Mouse (Mus musculus) T-helper 17 cell (primary cell): ENCODE results near the gene Ror2.

Source experiments
- in situ Hi-C, 2 experiments: fragments of 300-600 bp; cut with MboI, MseI; formaldehyde crosslinking; loops; 1 replicate in 1 of 2; 2 replicates in 1 of 2; pipeline ENCODE4 v1.15.1; 2025; ENCODE audit warnings: high pct_unique_total_duplicates in 2 of 2

Gene Ror2

DNA sequence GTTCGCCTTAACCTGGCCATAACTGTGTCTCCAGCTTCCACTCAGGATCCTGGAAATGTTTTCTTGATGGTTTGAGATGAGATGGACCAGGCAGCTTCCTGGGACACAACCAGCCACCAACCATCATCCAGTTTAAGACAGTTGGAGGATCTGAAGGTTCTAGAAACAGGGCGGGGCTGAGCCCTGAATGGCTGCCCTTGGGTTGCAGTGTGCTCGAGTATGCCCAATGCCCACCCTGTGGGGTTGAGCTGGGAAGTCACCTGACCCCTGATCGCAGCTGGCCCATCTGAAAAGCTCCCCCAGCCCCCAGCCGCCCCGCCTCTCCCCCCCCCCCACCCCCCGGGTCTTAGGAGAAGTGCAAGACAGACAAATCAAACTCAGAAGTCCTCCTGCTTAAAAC lies 89.2 kb downstream of the Ror2 start:
- in situ Hi-C loops = no loop called here

DNA sequence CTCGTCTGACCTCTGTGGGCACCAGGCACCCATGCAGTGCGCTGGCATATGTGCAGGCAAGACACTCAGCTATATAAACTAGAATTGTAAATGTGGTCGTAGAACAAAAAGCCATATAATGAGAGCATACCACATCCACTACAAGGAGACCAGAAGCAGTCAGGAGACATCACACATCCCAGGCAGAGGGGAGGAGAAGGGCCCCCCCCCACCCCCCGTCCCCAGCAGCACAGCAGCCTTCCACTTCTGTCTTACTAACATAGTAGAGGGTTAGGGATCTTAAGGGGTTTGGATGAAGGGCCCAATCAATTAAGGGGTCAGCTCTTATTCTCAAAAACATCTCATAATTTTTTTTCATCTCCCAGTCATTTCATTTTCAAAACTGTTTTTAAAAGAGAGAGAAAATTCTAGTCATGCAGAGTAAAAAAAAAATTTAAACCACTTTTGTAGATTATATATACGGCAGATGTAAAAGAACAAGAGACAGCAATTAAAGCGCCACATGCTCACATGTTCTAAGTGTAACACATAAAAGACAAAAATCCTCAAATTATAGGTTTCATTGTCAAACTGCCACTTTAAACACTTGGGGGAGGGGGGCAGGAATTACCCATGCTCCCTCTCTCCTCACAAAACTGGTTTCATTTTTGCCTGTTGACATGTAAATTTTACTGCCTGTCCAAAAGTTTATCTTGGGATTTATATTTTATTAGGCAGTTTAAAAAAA lies 89.8 kb downstream of the Ror2 start:
- in situ Hi-C loops = no loop called here

DNA sequence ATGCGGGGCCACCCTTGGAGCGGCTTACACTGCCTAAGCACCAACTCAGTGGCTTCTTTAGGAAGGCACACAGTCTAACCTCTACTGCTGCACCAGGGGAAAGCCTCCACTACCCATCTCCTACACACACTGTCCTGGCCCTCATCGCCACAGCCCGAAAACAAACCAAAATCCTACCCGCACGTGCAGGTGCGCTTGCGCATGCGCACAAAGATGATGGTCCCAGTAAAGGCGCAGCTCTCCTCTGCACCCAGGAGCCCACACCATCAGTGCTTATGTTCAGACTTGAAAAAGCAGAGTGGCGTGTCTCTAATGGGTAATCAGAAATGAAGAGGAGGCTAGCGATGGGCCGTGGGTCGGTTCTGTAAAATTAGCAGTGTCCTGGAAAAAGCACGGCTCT lies 91.6 kb downstream of the Ror2 start:
- in situ Hi-C loops = no loop called here

DNA sequence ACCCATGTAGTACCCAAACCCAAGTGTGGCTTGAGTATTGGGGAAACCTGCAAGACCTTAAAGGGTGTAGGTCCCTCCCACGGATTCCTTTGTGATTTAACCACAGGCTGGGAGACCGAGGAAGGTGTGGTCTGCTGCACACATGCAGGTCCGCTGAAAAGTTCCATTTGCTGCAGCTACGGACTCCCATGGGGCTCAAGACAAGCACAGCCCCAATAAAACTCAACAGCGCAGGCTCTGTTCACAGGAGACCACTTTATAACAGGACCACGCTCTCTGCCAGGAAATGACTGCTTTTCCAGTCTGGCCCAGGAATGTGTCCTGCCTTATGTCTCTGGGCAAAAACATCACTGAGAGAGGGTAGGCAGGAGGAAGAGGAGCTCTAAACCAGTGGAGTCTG lies 92.2 kb downstream of the Ror2 start:
- in situ Hi-C loops = no loop called here

DNA sequence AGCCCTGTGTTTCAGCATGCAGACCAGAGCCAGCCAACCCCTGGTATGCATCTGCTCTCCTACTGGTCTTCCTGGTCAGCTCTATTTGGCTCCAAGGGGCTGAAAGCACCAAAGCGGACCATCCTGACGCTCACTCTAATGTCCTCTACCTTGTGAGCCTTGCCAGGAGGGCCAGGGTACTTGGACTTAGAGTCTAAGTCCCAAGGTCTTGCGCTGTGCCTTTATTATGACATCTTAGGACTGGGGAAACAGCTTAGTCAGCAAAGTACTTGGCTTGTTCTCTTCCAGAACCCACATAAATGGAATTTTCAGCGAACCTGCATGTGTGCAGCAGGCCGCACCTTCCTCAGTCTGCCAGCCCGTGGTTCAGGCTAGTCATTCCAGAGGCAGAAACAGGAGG lies 93.6 kb downstream of the Ror2 start:
- in situ Hi-C loops = no loop called here

DNA sequence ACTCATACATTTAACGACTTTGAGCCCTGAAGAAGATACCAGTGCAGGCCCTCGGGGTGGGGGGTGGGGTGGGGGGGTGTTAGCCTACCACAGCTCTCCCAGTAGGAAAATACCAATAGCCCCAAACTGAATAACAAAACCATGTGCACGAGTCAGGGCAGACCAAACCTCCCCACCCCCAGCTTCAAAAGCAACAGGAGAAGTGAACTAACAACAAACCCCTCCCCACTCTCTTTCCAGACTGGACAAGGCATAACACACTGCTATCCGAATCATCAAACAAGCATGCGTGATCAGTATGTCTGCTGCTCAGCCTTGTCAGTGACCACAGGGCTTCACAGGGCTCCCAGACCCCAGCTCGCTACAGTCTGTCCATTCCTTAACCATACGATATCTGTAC lies 94.3 kb downstream of the Ror2 start:
- in situ Hi-C loops = no loop called here

DNA sequence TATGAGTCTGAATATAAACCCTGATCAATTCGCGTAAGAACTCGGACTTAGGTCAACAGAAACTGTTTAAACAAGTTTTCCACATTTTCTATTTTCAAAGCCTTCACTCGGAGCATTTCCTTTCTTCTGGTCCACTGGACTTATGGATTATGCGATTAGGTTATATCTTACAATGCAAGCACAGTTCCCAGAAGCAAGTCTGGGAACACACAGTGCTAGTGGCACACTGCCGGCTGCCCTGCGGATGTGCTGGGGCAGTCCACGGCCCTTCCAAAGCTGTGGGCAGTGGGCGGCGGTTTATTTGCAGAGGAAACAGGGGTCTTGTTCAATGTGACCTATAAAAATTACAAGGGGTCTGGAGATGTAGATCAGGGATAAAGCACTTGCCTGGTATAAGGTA lies 97.0 kb downstream of the Ror2 start:
- in situ Hi-C loops = no loop called here

DNA sequence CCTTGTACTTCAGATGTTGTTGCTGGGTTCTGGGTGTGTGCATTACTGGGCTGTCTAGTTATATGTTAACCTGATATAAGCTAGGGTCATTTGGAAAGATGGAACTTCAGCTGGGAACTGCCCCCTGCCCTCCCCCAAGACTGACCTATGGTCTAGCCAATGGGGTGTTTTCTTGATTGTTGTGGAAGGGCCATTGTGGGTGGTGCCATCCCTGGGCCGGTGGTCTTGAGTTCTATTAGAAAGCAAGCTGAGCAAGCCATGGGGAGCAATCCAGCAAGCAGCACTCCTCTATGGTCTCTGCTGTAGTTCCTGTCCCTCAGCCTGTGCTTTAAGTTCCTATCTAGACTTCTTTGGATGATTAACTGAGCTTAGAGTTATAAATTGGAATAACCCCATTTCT lies 101.1 kb downstream of the Ror2 start:
- in situ Hi-C loops = no loop called here

DNA sequence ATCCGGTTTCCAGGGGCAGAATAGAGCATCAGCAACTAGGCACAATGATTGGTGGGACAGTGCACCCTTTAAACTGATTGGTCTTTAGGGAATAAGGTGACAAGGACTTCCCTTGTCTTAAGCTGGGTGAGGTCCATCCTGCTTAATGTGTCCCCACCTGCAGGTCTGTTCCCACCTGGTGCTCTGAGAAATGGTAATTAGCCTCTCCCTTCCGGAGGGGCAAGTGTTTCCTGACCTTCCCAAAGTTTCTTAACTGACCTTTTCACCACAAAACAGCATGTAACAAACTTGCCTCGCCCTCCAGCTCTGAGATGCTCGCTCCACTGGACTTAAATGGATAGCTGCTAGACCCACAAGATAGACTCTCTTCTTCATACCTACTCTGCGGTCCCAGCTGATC lies 101.8 kb downstream of the Ror2 start:
- in situ Hi-C loops = no loop called here

DNA sequence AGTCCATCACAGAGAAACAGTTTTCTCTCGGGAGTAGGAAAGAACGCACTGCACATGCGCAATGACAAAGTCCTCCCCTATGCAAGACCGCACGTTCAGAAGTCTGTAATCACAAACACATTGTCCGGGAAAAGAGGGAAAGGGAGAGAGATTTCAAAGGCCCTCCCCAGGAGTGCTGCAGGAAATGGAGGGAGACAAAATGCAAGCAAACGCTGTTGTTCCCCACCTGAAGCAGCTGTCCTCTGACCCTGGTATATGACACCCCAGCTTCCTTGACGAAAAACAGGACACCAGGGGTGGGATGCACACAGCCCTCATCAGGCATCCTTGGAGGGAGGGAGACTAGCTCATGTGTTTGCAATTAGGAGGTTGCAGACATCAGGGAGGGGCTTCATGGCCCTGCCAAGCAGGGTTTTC lies 102.8 kb downstream of the Ror2 start:
- in situ Hi-C loops = no loop called here

DNA sequence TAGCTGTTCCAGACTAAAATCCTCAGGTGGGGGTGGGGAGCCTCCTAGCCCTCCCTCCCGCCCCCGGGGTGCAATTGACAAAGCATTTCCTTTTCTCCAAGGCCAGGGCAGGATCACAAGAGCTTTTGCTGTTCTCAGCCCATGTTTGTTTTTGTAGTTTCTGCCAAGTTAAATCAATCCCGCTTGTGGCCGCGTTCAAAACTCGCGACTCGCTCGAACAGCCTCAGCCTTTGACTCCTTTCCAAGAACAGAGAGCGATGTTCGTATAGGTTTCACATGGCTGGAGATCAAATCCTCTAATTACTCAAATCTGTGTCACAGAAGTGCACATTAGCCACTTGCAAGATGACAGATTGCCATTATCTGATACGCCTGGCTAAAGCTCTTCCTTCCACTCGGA lies 107.3 kb downstream of the Ror2 start:
- in situ Hi-C loops = no loop called here

DNA sequence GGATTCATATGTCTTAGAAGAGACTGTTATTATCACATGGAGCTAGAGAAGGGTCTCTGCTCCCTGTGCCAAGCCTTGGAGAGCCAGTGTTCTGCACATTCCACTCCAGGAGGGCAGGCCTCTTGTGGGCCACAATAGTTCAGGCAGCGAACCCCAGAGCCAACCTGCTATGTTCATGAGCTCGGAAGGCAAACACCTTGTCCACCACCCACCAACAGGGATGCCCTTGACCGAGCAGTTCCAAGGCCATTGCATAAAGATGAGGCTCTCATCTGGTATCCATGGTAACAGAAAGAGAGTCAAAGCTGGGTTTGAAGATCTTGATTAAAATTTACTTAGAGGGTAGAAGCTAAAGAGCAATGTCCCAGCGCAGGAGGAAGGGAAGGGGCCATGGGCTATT lies 107.8 kb downstream of the Ror2 start:
- in situ Hi-C loops = no loop called here

DNA sequence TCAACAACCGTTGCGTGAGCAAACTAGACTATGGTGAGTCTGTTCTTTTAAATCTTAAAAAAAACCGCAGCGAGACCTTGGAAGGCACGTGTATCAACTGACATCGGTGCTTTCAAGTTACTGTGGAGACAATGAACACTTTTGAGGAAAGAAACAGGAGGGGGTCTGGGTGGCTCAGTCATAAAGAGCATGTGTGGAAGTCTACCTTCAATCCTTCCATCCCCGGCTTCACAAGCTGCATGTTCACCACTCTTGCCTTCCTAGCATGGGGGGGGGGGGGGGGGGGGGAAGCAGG lies 108.6 kb downstream of the Ror2 start:
- in situ Hi-C loops = no loop called here

DNA sequence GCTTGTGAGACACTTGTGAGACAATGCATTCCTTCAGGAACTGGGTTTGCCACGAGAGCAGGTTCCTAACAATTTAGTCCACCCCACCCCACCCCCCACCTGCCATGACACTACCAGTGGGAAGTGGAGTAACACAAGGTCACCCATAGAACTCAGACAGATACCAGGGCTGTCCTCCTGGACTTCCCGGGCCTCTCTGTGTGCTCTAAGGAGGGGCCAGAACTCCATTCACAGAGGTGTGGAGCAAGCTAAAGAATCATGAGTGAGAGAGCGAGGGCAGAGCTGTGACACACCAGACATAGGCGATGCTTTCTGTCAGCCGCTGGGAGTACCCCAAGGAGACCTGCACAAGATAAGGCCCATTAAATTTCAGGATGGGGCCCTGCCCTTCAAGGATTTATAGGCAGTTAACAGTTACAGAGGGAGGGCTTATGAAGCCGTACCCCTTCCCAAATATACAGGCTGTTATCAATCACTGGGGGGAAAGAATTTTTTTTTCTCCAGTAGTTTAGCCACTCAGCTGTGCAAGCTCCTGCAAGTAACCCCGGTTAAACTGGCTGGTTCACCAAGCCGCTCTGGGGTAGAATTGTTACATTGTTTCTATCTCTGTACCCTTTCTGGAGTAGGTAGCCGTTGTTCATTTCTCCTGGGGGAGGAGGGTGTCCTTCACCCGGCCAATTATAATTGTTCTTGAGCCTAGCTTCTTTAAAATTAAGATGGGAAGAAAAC lies 109.1 kb downstream of the Ror2 start:
- in situ Hi-C loops = no loop called here

DNA sequence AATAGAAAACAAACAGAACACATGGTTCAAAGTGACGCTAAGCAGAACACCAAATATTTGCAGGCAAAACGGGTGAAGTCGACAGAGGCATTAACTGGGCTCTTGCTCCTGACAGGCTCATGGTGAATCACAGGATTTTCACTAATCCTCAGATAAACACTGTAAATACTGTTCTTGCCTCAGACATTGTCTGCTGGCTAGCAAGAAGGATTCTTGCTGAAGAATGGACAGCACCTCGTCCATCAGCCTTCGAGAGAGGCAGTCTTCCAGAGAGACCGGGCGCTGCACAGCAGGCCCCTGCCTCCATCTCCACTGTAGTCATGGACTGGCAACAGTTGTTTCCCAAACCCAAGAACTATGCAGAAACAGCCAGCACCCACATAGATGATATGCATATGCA lies 110.9 kb downstream of the Ror2 start:
- in situ Hi-C loops = no loop called here

DNA sequence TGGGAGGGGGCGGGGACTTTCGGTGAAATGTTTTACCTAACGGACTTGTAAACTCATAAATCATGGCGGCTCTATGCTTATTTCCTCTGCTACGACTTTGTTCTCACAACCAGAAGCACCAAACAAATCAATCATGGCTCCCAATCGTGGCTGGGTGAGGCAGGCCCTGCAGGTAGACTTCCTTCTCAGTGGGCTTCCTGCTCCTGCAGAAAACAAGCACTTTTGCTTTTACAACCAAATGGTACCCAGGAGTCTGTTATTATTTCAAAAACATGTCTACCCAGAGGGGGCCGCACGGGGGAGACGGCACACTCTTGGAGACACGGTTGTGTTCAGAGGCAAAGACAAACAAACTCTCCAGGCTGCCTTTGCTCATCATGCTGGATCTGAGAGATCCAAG lies 122.3 kb downstream of the Ror2 start:
- in situ Hi-C loops = loop anchor here in 1 of 2 experiments (25.0 kb wide), 1 partner anchor 849 kb away; no protein-coding TSS in a partner anchor

DNA sequence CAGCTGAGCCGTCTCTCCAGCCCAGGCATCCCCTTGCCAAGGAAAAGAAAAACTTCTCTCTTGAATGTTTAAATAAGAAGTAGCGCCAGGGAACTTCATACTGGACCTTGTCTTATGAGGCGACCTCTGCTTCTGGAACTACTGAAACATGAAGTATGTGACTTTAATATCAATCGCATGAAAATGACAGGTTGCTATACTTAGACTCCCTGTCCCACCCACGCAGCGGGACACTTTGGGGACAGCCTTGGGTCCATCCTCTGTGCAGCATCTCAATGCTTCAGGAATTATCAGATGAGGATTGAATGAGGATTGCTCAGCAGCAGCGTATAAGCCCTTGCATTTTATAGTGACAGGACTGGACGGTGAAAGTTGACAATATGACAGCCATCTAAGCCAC lies 122.9 kb downstream of the Ror2 start:
- in situ Hi-C loops = loop anchor here in 1 of 2 experiments (25.0 kb wide), 1 partner anchor 849 kb away; no protein-coding TSS in a partner anchor

DNA sequence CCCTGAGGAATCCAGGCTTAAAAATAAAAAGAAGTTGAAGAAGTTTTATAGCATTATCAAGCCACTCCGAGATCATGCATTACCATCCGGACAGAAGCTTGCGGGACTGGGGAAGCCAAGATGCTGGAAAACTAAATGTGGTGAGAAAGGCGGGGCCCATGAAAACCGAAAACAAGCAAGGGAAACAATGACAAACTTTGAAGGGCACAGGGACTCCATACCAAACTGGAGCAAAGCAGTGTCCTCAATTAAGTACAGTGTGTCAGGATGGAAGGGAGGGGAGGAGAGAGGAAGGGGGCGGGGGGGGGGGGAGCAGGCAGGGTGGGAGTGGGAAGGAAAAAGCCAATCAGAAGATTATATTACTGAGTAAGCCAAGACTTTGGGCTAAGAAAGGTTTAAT lies 126.4 kb downstream of the Ror2 start:
- in situ Hi-C loops = loop anchor here in 1 of 2 experiments (25.0 kb wide), 1 partner anchor 853 kb away; no protein-coding TSS in a partner anchor

DNA sequence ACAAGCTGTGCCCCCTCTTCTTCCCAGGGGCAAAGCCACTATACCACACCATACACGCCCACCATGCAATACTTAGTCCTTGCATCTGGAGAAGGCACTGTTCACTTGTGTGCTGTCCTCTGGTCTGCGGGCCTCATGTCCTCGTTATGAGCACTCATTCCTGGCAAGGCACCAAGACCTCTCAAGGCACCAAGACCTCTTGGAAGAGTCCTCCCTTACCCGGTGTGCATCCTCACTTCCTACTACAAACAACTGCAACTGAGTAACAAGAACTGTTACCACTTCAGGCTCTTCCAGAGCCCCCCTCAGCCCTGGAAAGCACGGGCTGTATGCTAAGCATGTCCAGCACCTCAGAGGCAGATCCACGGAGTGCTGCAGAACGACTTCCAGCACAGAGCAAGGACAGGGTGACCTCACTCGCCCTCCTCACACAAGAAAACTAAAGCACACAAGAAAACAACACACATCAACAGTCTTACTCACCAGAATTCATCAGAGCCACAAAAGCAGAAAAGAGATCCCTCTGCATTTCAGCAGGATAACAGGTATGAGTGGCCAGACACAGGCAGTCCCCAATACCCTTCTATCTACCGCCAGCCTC lies 127.4 kb downstream of the Ror2 start:
- in situ Hi-C loops = loop anchor here in 1 of 2 experiments (25.0 kb wide), 1 partner anchor 854 kb away; no protein-coding TSS in a partner anchor

DNA sequence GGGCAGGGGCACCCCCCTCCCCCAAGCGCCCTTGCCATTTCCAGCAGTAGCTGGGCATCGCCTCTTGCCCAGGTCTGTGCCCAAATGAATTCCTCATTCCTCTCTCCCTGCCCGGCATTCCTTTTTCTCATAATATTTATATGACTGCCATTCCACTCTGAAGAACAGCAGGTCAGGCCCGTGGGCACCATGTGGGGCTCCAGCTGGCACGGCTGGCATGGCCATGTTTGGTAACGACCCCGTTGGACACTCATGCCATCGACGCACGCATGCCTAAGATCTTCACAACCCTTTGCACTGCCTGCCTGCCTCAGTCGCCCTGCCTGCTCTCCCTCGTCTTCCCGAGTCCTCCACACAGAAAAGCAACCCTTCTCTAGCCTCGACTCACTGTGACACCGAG lies 129.0 kb downstream of the Ror2 start:
- in situ Hi-C loops = loop anchor here in 1 of 2 experiments (25.0 kb wide), 1 partner anchor 855 kb away; no protein-coding TSS in a partner anchor

DNA sequence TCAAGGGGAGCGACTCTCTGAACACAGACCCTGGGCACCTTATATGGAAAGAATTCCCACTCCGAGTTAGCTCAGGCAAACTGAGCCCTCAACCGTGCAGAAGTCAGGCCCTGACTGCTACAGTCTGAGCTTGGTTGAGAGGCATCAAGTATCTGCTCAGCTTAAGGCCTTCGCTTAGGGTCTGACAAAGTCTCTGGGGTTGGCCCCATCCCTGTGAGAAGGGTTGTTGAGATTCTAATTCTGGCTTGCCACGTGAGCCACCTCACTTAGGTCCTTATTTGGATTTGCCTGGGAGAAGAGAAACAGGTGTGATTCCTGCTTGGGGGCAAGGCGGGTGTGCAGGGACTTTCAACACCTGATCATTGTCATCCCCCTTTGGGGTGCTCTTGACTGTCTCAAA lies 129.6 kb downstream of the Ror2 start:
- in situ Hi-C loops = loop anchor here in 1 of 2 experiments (25.0 kb wide), 1 partner anchor 856 kb away; no protein-coding TSS in a partner anchor

DNA sequence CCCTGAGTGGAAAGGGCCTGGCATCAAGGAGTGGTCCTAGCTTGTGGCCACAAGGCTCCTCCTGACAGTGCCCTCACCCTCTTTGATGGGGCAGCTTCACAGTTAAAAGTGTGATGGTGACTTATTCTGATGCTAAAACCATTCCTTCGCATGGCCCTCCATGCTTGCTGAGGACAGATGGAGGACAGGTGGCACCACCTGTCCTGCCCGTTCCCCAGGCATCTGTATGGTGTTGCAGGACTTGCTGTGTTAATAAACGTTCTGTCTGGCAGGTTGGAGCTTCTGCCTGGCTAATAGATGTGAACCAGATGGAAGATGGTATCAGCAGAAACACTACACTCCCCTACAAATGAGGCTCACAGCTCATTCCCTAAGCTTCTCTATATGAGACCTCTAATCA lies 140.4 kb downstream of the Ror2 start:
- in situ Hi-C loops = loop anchor here in 1 of 2 experiments (10.0 kb wide), 1 partner anchor 59 kb away; no protein-coding TSS in a partner anchor
